Mouse (Mus musculus) spleen, postnatal 14 days (tissue): ENCODE results near the gene Ago1.
A peak's percentile ranks its signal among the peaks of the same experiment; 100 is the strongest.

ENCODE experiments used
- DNase-seq, 2 experiments: peaks; one replicate each; pipeline ENCODE4 v3.0.0; 2021 to 2022; ENCODE audit warnings: low spot score in 2 of 2

The Ago1 gene

DNA sequence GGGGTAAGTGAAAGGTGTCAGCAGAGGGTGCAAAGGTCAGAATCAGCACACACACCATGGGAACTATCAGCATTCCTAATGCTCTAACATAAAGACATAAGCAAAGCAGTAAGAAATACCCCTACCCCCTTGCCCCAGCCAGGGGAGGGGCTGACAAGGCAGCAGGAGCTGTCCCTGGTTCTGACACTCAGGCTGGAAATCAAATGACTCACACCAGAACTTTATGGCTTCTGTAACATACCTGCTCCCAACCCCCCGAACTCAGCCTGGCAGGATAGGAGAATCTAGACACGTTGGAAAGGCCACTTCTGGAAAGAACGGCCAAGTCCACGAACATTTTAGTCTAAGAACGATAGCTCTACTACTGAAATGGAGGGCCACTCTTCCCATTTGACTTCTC lies 4.6 kb upstream of the Ago1 start:
- no peak for DNase-seq

DNA sequence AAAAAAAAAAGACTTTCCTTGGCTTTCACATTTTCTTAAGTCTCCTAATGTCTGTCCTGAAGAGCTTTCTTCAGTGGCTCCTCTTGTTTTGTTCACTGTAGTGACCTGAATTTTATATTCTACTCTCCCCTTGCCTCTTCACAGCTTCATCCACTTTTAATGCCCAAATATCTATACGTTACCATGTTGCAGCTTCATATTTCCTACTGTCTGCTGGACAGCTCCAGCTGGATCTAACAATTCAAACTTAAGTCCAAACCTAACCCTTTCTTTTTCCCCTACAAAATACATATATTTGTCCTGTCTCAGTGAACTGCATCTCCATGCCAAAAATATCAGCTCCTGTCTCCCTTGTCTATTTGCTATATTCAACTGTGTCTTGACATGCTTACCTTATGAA lies 951 bp upstream of the Ago1 start:
- no peak for DNase-seq

DNA sequence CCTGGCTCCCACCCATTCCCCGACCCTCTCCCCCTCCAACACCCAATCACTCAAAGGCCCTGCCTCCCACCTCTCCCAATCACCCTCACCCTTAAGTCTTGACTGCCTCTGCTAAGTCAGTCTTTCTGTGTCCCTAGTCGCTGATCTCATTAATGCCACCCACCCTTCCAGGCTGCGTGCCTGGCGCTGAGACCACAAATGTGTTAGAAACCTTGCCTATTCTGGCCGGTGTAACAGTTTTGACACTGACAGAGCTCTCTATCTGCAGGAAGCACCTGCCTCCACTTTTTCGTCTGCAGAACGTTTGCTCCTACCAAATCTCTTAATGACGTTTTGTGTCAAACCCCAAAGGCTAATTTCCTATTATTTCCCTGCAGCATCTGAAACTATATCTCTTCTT lies 542 bp upstream of the Ago1 start:
- DNase-seq = no peak

DNA sequence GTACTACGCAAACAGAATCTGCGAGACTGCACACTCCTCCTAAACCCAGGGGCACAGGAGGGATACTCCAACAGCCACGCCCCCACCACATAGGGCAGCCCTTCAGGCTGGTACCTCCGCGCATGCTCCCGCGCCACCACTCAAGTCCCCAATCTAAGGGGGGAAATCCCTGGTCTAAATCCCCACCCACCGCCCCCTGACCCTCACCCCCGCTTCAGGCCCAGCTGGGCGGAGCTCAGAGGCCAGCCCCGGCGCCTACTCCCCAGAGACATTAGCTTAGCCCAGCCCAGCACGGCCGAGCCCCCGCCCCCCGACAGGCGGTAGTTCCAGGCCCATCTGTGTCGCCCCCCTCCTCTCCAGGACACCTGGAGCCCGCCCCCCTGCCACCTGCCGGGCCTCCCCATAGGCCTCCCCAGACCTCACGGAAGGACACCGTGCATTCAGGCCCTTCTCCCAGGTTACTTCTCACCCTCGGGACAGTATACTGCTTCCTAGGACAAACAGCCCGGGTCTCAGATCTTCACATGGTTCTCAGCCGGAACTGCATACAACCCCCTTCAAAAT lies 580 bp downstream of the Ago1 start:
- peak; percentile 27 to 42 for DNase-seq

DNA sequence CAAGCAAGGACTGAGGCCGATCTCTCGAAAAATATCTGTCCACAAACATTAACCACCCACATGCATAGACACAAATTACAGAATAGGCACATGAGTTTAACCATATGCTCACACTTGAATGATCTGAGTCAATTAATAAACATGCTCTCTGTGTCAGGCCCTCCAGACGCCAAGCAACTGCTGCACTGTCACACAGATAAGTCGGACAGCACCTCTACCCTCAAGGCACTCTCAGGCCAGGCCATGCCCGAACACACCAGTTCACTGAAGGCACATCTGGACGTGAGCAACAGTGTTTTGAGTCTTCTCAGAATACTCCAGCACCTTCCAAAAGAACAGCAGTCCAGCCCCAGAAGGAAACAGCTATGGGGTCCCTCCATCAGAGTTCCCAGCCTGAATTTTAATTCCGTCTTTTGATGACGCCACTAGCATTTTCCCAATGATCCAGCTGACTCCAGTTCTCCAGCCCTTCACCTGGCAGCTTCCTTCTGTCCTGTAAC lies 2.1 kb downstream of the Ago1 start:
- no peak for DNase-seq

DNA sequence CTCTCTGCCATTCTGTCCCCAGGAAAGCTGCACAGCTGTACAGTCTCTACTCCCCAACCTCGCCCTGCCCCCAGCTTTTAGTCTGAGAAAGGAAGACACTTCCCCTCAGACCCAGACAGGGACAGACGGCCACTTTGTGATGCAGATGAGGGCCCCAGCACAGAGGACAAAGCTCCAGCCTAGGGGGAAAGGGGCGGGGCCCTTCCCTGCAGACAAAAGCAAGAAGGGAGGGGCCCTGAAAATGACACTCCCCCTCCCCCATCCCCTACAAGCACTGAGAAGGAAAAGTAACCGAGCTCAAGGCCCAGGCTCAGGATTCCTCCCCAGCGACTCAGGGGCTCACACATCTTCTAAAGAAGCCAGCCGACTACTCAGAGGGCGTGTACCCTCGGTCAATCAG lies 2.5 kb downstream of the Ago1 start:
- no peak for DNase-seq

DNA sequence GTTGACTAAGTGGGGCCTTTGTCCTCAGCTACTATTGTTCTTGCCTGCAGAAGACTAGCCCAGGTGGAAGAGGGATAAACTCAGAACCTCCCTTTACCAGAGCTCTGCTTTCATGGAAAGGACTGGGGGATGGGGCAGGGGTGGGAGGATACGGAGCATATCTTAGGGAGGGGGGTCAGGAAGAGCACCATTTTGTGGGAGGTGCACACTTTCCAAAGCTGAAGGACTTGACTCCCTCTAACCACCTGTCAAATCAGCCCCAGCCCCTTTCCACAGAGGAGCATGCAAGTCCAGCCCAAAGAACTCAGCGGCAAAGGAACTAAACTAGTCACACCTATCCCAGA lies 3.5 kb downstream of the Ago1 start:
- DNase-seq = no peak

DNA sequence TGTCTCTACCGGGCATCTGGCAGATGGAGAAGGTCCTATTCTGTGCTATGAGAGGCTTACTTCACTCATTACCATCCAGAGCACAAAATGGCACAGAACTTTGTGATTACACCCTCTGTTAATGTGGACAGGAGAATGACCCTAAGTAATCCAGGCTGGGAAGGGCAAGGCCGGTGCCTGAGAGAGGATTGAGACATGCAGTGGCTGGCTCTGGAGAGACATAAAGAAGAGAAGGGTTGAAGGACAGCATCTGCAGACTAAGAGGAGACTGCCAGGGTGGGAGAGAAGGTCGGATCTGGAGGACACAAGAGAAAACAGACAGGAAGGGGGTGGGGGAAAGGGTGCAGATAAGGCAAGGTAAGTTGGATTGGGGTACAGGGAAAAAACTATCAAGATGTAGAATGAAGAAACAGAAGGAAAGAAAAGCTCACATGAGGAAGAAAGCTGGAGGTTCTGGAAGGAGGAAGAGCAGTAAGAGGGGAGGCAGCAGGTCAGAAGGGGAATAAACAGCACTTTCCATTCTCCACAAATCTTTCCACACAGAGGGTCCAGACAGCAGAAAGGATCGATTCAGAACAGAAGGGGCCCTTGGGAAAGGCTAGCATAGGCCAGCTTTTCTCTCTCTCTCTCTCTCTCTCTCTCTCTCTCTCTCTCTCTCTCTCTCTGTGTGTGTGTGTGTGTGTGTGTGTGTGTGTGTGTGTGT lies 4.0 kb downstream of the Ago1 start:
- DNase-seq = no peak

DNA sequence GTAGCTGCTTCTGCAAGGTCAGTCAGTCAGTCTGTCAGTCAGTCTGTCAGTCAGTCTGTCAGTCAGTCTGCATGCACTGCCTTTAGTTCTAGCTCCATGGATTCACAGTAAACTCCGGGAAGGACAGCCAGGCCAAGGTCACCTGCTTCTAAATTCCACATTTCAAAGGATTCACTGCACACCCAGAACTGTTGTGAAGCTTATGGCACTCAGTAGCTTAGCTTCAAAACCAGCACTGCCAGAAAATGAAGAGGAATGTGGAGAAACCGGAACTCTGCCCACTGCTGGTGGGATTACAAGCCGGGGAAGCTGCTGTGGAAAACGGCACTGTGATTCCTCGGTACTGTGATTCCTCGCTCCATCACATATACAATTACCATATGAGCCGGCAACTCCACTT lies 12.9 kb downstream of the Ago1 start:
- DNase-seq = no peak

DNA sequence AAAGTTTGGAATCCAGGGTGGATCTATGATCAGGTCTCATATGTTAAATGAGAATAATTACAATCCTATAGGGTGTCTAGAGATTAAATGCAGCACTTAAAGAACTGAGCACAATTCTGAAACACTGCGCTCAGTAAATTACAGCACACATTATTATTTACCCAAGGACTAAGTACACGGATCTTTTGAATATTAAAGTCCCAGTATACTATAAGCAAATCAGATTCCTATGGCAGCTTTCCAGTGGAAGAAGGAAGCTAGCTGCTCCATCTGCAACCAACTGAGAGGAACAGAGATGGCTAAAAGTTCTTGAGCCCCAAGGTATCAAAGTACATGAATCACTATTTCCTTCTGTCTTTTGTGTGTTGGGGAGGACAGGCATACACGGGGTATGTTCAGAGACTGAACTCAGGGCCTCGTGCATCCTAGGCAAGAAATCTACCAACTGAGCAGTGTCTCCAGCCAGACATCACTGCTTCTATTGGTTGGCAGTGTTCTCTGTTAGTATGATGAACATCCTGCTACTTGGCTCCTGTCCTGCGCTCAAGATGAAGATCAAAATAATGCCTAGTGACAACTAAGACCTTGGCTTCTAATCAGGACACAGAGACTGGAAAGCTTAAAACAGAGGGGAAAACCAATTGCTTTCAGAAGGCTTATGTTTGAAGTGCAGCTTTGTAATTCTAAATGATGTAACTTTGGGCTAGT lies 13.7 kb downstream of the Ago1 start:
- no peak for DNase-seq

DNA sequence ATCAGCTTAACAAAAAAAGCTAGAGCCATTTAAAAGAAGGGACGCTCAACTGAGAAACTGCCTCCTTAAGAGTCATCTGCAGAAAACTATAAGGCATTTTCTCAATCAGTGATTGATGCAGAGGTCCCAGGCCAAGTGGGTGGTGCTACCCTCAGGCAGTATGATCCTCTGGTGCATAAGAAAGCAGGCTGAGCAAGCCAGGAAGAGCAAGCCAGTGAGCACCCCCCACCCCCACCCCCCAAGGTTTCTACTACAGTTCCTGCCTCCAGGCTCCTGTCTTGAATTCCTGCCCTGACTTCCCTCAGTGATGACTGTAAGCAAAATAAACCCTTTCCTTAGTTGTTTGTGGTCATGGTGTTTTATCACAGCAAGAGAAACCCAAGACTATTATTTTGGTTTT lies 18.1 kb downstream of the Ago1 start:
- DNase-seq = no peak

DNA sequence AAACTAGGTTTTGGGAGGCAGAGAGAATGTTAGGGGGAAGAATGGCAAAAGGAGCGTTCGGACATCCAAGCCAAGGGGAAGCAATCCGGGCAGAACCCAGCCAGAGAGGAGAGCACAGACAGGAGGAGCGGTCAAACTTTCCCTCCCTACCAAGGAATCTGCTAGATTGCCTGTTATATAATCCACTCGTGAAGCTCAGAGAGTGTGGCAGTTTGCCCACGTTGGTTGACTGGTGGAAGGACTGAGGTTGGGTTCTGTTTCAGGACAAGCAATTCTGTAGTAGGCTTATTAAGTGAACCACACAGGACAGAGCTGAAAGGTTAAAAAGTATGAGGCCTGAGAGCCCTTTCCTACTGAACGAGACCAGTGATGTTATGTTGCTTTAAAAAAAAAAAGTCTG lies 21.3 kb downstream of the Ago1 start:
- no peak for DNase-seq

DNA sequence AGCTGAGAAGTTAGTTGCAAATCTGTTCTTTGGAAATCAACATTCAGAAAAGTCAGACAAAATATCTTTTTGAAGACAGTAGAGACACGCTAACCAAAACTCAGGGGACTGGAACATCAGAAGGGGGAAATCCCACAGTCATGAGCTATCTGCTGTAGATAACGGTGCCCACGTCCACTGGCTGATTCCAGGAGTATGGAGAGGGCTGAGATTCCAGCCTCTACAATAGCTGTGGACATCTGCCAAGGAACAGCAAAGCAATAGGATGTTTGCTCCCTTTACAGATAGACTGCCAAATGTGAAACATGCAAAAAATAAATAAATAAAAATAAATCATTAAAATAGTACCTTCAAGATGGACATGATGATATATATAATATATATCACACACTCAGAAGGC lies 23.9 kb downstream of the Ago1 start:
- no peak for DNase-seq

DNA sequence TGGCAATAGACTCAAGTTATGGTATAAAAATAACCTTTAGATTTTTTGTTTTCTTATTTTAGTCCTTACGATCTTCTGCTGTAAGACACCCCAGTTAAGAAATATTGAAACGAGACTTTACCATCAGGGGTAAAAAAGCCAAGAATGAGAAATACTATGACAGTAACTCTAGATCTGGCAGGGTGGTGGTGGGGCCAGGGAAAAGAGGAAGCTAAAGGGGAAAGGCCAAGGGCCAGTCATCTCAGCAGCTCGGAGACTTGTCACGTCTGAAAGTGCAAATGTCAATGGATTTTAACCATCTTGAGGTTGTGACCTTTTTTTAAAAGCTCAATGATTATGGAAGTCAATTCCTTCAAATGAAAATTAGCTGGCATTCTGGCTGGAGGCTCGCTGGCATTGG lies 30.1 kb downstream of the Ago1 start:
- no peak for DNase-seq

DNA sequence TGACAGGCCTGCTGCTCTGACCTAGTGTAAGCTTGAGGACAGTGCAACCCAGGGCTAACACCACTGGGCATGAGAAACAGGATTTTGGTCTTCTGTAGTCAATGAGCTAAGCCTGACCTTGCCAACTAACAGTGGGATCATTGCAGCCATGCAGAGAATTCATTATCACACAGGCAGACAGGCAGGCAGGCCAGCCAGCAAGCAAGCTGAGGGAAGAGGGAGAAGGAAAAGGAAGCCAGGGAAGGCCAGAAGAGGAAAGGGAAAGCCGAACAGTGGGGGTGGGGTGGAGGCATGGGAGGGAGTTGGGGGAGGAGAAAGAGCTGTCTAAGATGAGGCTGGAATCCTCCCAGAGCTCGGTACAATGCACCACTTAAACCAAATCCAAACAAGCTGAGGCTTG lies 32.1 kb downstream of the Ago1 start:
- DNase-seq = no peak

DNA sequence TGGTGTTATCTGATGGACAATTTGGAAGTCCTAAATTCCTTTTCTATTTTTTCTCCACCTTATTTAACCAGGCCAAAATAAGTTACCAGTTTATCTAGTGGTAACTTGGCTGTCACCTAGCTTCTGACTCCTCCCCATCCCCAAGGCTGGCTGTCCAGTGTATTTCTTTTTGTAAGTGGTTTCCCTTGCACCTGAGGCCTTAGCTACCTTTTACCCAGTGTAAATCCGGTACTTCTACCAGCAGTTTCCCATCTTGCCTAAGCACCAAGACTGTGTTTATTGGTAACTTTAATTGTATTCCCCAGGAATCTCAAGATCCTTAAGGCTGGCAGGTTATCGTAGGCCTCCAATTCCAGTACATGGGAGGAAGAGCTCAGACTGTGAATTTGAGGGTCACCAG lies 34.3 kb downstream of the Ago1 start:
- no peak for DNase-seq

DNA sequence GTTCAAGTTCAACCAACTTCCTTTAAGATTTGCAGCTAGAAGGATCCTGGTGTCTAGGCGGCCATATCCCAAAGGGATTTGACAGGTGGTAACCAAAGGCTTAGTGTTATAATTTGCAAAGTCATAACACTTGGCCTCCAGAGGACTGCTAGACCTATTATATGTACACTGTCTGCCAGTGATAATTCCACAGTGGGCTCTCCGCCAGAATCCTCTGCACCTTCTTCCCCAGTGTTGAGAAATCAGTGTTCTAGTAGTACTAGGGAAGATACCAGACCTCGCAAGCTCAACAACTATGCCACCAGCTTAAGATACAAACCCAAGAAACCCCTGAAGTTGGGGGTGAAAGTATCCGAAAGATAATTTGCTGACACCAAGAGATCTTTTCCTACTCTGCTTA lies 35.2 kb downstream of the Ago1 start:
- DNase-seq = no peak

DNA sequence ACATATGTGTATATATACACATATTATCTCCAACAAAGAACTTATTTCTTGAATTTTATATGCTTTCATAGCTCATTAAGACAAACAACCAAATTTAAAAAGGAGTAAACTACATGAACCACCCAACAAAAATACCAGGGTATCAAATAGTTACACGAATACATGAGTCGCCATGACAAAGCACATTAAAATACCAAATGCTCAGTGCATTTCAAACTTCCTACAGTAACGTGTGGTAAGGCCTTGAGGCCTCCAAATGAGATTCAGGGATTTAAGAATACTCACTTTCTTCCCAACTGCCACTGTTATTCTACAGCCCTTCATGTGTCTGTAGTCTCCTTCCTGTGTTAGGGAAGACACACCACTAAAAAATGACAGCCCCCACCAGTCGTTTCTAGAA lies 36.6 kb downstream of the Ago1 start:
- DNase-seq = no peak

DNA sequence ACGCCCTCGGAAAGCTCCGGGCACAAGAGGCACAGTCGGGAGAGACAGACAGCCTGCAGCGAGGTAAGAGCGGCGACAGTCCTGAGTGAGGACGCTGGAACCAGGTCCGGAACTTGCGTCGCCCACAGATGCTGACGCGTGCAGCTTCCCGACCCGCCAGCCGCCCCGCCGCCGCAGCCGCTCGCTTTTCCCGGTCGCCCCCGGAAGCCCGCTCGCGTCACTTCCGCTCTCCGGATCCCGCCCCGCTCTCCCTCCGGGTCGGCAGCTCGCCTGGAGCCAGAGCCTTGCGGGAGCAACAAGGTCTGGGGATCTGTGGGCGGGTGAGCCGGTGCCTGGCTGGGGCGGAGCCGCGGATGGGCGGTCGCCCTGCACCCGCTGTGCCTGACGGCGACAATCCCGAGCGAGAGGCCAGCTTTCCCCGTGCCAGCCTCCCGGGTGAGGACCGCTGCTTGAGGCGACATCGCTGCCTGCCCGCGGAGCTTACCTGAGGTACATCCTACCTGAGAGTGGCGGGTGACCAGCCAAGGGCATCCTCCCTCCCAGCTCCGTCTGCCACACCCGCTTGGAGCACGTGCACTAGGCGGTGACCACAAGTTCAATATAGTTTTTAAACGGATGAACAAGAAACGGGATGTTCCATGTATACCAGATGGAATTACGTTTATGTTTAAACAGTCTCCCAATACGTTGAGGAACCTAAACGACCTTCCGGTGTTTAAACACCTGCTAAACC lies 38.9 kb downstream of the Ago1 start, which contains the start of gene Ago3:
Ago3 (minus strand) TSS at position 210 of the 733 bp plus-strand sequence.
- DNase-seq = peak; percentile 82 to 88

DNA sequence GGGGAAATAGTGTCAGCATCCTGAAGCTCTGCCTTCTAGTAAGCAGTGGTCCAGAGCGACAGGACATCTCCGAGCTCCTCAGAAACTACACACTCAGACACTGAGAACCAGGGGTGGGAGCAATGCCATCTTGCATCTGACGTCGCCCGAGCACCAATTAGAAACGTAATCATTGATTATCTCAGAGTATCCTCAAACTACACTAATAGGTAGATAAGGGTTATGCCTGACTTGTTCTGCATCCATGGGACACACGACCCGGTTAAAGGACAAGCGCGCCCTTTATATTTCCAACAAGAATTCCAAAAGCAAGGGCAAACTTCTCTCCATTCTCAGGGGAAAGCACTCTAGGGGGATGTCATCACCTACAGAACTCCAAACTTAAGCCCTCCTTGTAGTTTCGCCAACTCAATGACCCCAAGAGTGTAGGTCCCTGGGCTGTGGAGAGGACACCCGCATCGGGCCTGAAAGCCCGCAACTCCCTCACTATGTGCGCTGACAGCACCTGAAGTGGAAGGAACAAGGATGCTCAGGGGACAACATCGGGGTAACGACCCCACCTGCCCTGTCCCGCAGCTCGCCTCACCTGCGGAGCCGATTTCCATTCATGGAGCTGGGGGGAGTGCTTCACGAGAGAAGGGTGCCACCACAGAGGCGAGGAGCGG lies 39.6 kb downstream of the Ago1 start:
- peak in 1 of 2 experiments; percentile 10 for DNase-seq

DNA sequence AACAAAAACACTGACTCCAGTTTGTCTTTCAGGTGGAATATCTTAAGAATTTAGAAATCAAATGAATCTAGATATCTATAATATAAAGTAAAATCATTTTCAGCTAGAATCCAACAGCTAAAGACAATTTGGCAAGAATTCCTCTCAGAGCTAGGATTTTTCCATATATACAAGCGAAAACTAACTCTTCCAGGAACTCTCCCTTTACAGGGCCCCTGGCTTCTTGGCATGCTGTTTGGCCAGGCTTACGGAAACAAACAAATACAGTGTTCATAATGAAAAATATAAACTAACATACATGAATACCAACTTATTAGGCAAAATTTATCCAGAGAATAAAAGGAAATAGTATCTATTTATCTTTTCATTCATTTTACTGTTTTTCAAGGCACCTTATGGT lies 44.5 kb downstream of the Ago1 start:
- DNase-seq = no peak

DNA sequence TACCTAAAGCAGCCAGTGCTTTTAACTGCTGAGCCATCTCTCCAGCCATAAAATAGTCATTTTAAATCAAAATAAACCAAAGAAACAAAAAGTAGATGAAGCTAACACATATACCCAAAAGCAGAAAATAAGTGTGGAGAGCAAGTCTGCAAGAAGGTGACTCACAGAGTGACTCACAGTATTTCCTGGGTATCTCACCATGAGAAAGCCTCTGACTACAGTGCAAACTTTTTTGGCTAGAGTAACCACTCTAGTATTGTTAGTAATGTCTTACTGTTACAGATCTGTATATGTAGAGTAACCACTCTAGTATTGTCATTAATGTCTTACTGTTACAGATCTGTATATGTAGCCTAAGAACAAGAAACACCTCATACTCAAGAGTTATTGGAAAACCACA lies 52.7 kb downstream of the Ago1 start:
- no peak for DNase-seq
